Mouse (Mus musculus): Measurements from ENCODE around the gene Ssbp2. TPM values are rescaled to one million over a fixed set of nuclear protein-coding genes. Genes with fewer than 3 reads are reported as not detected.

Gene Ssbp2
- total and polyA plus RNA-seq, 3 experiments, result 12.6 to 38.4 TPM; not detected in 1

GRCm38 (mm10) chr13:91541069-91541429, 81.0 kb downstream of the Ssbp2 start:
- H3K4me1 ChIP-seq (ENCODE audit: control insufficient read depth in 1 of 2, insufficient read depth in 2 of 2, low read length in 2 of 2), result peaks cover 15 to 17% of the 10 kb centered on the region in 2 experiments
- TF ChIP-seq CTCF (IDR thresholded peaks at IDR 0.05 in 2 of 3, conservative IDR thresholded peaks at IDR 0.05 in 1 of 3; ENCODE audit: control insufficient read depth in 1 of 3, insufficient read depth in 1 of 3, low read depth in 2 of 3, low read length in 3 of 3, poor library complexity in 1 of 3, severe bottlenecking in 1 of 3) (no peak), ZNF384 (IDR thresholded peaks at IDR 0.05; ENCODE audit: low read depth, low read length) (no peak), SMC3 (IDR thresholded peaks at IDR 0.05; ENCODE audit: low read depth, low read length) (no peak), RCOR1 (IDR thresholded peaks at IDR 0.05; ENCODE audit: low read depth, low read length) (no peak), NELFE (IDR thresholded peaks at IDR 0.05; ENCODE audit: low read depth, low read length) (no peak), TCF12 (IDR thresholded peaks at IDR 0.05; ENCODE audit: low read depth, low read length) (no peak), MEF2A (IDR thresholded peaks at IDR 0.05; ENCODE audit: extremely low read depth, insufficient replicate concordance, low read depth, low read length, poor library complexity, severe bottlenecking) (no peak), CHD2 (IDR thresholded peaks at IDR 0.05; ENCODE audit: low read length) (no peak), EP300 (IDR thresholded peaks at IDR 0.05; ENCODE audit: low read depth in 1 of 2, low read length in 2 of 2) (no peak), KAT2A (conservative IDR thresholded peaks at IDR 0.05; ENCODE audit: low read depth, low read length) (no peak), POLR2A (IDR thresholded peaks at IDR 0.05; ENCODE audit: control insufficient read depth in 1 of 2, insufficient read depth in 1 of 2, low read depth in 1 of 2, low read length in 2 of 2, poor library complexity in 1 of 2) (no peak)

GRCm38 (mm10) chr13:91543555-91543954, 83.5 kb downstream of the Ssbp2 start:
- no peak for TF ChIP-seq MAFK (IDR thresholded peaks at IDR 0.05; ENCODE audit: borderline replicate concordance, low read depth, low read length)
- TF ChIP-seq CHD2 (IDR thresholded peaks at IDR 0.05; ENCODE audit: low read length), result no peak
- no peak for TF ChIP-seq UBTF (IDR thresholded peaks at IDR 0.05; ENCODE audit: borderline replicate concordance, insufficient read depth, low read depth, low read length)
- no peak for TF ChIP-seq CTCF (IDR thresholded peaks at IDR 0.05 in 2 of 3, conservative IDR thresholded peaks at IDR 0.05 in 1 of 3; ENCODE audit: control insufficient read depth in 1 of 3, insufficient read depth in 1 of 3, low read depth in 2 of 3, low read length in 3 of 3, poor library complexity in 1 of 3, severe bottlenecking in 1 of 3)
- no peak for TF ChIP-seq POLR2AphosphoS2 (IDR thresholded peaks at IDR 0.05; ENCODE audit: low read length)
- no peak for TF ChIP-seq ZKSCAN1 (IDR thresholded peaks at IDR 0.05; ENCODE audit: low read depth, low read length)
- TF ChIP-seq ZMIZ1 (IDR thresholded peaks at IDR 0.05; ENCODE audit: low read depth, low read length), result no peak
- no peak for TF ChIP-seq GATA1 (IDR thresholded peaks at IDR 0.05; ENCODE audit: low read depth, low read length)
- TF ChIP-seq EP300 (IDR thresholded peaks at IDR 0.05; ENCODE audit: low read depth in 1 of 2, low read length in 2 of 2), result no peak
- TF ChIP-seq BHLHE40 (IDR thresholded peaks at IDR 0.05; ENCODE audit: borderline replicate concordance, low read depth, low read length), result no peak
- TF ChIP-seq HCFC1 (IDR thresholded peaks at IDR 0.05; ENCODE audit: low read depth, low read length), result no peak
- TF ChIP-seq MEF2A (IDR thresholded peaks at IDR 0.05; ENCODE audit: extremely low read depth, insufficient replicate concordance, low read depth, low read length, poor library complexity, severe bottlenecking), result no peak
- no peak for TF ChIP-seq E2F4 (IDR thresholded peaks at IDR 0.05; ENCODE audit: borderline replicate concordance, low read depth, low read length)
- no peak for TF ChIP-seq GABPA (IDR thresholded peaks at IDR 0.05; ENCODE audit: low read depth, low read length)
- TF ChIP-seq NRF1 (IDR thresholded peaks at IDR 0.05; ENCODE audit: insufficient read depth, low read depth, low read length, poor library complexity, severe bottlenecking), result no peak
- TF ChIP-seq SMC3 (IDR thresholded peaks at IDR 0.05; ENCODE audit: low read depth, low read length), result no peak
- no peaks in the 10 kb centered on the region for H3K79me2 ChIP-seq (ENCODE audit: control insufficient read depth, insufficient read depth, low read length, poor library complexity)

More at GRCm38 (mm10) chr13:91541069-91541429, 81.0 kb downstream of the Ssbp2 start:
- no peak overlapping the region for H3K9ac ChIP-seq (ENCODE audit: control insufficient read depth, low read depth, low read length, poor library complexity, severe bottlenecking)
- no peak for DNase-seq (ENCODE audit: low read depth, low spot score)
- no peaks in the 10 kb centered on the region for H3K79me2 ChIP-seq (ENCODE audit: control insufficient read depth, insufficient read depth, low read length, poor library complexity)
- no peak overlapping the region for H3K4me3 ChIP-seq (ENCODE audit: control insufficient read depth in 1 of 2, insufficient read depth in 1 of 2, low read depth in 2 of 2, low read length in 2 of 2)
- H3K9me3 ChIP-seq (replicated peaks; ENCODE audit: insufficient read depth, low read length), result no peaks in the 10 kb centered on the region
- H3K27me3 ChIP-seq (ENCODE audit: control insufficient read depth in 1 of 2, insufficient read depth in 2 of 2, low read length in 2 of 2), result no peaks in the 10 kb centered on the region
- H3K27ac ChIP-seq (ENCODE audit: control insufficient read depth, low read depth, low read length), result peak overlapping the region; percentile 26
- peaks cover 0 to 21% of the 10 kb centered on the region in 2 experiments; a peak in 2 of 4 replicates for H3K36me3 ChIP-seq (ENCODE audit: control insufficient read depth in 1 of 2, insufficient read depth in 2 of 2, low read length in 2 of 2)

More at GRCm38 (mm10) chr13:91543555-91543954, 83.5 kb downstream of the Ssbp2 start:
- H3K27ac ChIP-seq (ENCODE audit: control insufficient read depth, low read depth, low read length), result no peak overlapping the region
- H3K9me3 ChIP-seq (replicated peaks; ENCODE audit: insufficient read depth, low read length), result no peaks in the 10 kb centered on the region
- no peaks in the 10 kb centered on the region for H3K27me3 ChIP-seq (ENCODE audit: control insufficient read depth in 1 of 2, insufficient read depth in 2 of 2, low read length in 2 of 2)
- H3K36me3 ChIP-seq (ENCODE audit: control insufficient read depth in 1 of 2, insufficient read depth in 2 of 2, low read length in 2 of 2), result peaks cover 0 to 21% of the 10 kb centered on the region in 2 experiments; a peak in 2 of 4 replicates
- H3K4me1 ChIP-seq (ENCODE audit: control insufficient read depth in 1 of 2, insufficient read depth in 2 of 2, low read length in 2 of 2), result peaks cover 15 to 17% of the 10 kb centered on the region in 2 experiments
- no peak for DNase-seq (ENCODE audit: low read depth, low spot score)
- no peak overlapping the region for H3K4me3 ChIP-seq (ENCODE audit: control insufficient read depth in 1 of 2, insufficient read depth in 1 of 2, low read depth in 2 of 2, low read length in 2 of 2)
- no peak overlapping the region for H3K9ac ChIP-seq (ENCODE audit: control insufficient read depth, low read depth, low read length, poor library complexity, severe bottlenecking)

Data from MEL (cell line).